ENCODE assay signal across 15 mouse cellular contexts in the genomic region with DNA sequence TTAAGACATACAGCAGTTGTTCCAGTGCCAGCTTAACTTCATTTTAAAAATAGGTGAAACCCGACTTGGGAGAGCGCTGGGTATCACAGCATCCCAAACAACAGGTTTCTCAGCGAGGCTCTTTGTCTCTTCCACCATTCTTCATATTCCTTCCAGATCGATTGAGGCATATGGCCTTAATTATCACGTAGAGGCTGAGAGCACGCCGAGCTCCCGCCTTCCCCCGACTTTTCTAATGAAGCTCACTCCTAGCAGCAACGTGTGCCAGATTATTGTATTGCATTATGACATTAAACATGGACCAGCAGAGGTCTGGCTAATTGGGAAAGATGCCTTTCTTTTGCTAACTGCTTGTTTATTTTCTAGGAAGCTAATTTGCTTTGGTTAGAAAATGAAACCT.
DNase-seq lines count a peak whose midpoint lies in the region; ATAC-seq lines count a peak whose summit lies in the region.
"Had no signal": no experiment of that assay in that cellular context is flagged by ENCODE, and none has a peak within 500 bp of the region (broad histone marks: within the 10 kb centered on the region; RNA-seq: fewer than 3 reads in every experiment).

No protein-coding gene starts in this region.

- H3K4me3 ChIP-seq in midbrain, embryonic 11.5 days (ENCODE audit: low read depth, low read length): no peak overlapping the region
- H3K4me3 ChIP-seq in midbrain, embryonic 10.5 days: no peak overlapping the region
- H3K4me3 ChIP-seq in forebrain, embryonic 15.5 days: no peak overlapping the region
- no peak overlapping the region for H3K4me3 ChIP-seq in limb, embryonic 12.5 days (replicated peaks)
- H3K4me3 ChIP-seq: heart, embryonic 13.5 days; left cerebral cortex, adult 2 months; lung, embryonic 15.5 days; myocyte had no signal

- H3K27ac ChIP-seq in midbrain, embryonic 11.5 days (ENCODE audit: low read depth, low read length): no peak overlapping the region
- H3K27ac ChIP-seq in midbrain, embryonic 10.5 days (replicated peaks): no peak overlapping the region
- no peak overlapping the region for H3K27ac ChIP-seq in forebrain, embryonic 15.5 days (replicated peaks)
- H3K27ac ChIP-seq in limb, embryonic 12.5 days: no peak overlapping the region
- H3K27ac ChIP-seq: heart, embryonic 13.5 days; left cerebral cortex, adult 2 months; lung, embryonic 15.5 days; stomach, postnatal 0 days had no signal

- no peak for DNase-seq in midbrain, embryonic 11.5 days (ENCODE audit: low spot score, missing footprints)
- no peak for DNase-seq in midbrain, embryonic 10.5 days (ENCODE audit: low spot score)
- no peak for DNase-seq in lung, adult 18-20 months
- no peak for DNase-seq in heart, adult 9 months (ENCODE audit: low spot score in 2 of 2)
- no peak for DNase-seq in spleen, postnatal 10 days (ENCODE audit: low spot score in 2 of 2)
- DNase-seq: cerebellum, postnatal 36 days; right cerebral cortex, postnatal 14 days had no signal

- no peaks in the 10 kb centered on the region for H3K9me3 ChIP-seq in midbrain, embryonic 11.5 days (ENCODE audit: control insufficient read depth, low read length)
- no peaks in the 10 kb centered on the region for H3K9me3 ChIP-seq in midbrain, embryonic 10.5 days (replicated peaks)
- no peaks in the 10 kb centered on the region for H3K9me3 ChIP-seq in forebrain, embryonic 15.5 days
- H3K9me3 ChIP-seq in limb, embryonic 12.5 days: no peaks in the 10 kb centered on the region
- H3K9me3 ChIP-seq: heart, embryonic 13.5 days; lung, embryonic 15.5 days had no signal

- no peak overlapping the region for H3K4me2 ChIP-seq in midbrain, embryonic 11.5 days
- H3K4me2 ChIP-seq in forebrain, embryonic 15.5 days (replicated peaks): peak overlapping the region; percentile 10; the same call in 1 of the 2 replicates
- H3K4me2 ChIP-seq in limb, embryonic 12.5 days: peak overlapping the region; percentile 34
- H3K4me2 ChIP-seq: heart, embryonic 13.5 days; lung, embryonic 15.5 days had no signal

- H3K36me3 ChIP-seq in midbrain, embryonic 11.5 days (ENCODE audit: control insufficient read depth, insufficient read depth, low read length): no peaks in the 10 kb centered on the region
- no peaks in the 10 kb centered on the region for H3K36me3 ChIP-seq in midbrain, embryonic 10.5 days
- H3K36me3 ChIP-seq in forebrain, embryonic 15.5 days: no peaks in the 10 kb centered on the region
- H3K36me3 ChIP-seq in limb, embryonic 12.5 days: no peaks in the 10 kb centered on the region
- H3K36me3 ChIP-seq: heart, embryonic 13.5 days; lung, embryonic 15.5 days had no signal

- 54% methylated on average over 10 of the region's 10 CpGs for WGBS in midbrain, embryonic 11.5 days
- WGBS in midbrain, embryonic 10.5 days: 61% methylated on average over 10 of the region's 10 CpGs
- 12% methylated on average over 10 of the region's 10 CpGs for WGBS in forebrain, embryonic 15.5 days
- WGBS in limb, embryonic 12.5 days: 20% methylated on average over 10 of the region's 10 CpGs

- no peaks in the 10 kb centered on the region for H3K27me3 ChIP-seq in midbrain, embryonic 11.5 days (ENCODE audit: control insufficient read depth, insufficient read depth, low read length)
- peaks cover 22% of the 10 kb centered on the region; the same call in 1 of the 2 replicates for H3K27me3 ChIP-seq in midbrain, embryonic 10.5 days (ENCODE audit: low read depth, poor library complexity, severe bottlenecking)
- no peaks in the 10 kb centered on the region for H3K27me3 ChIP-seq in forebrain, embryonic 15.5 days
- H3K27me3 ChIP-seq in limb, embryonic 12.5 days: no peaks in the 10 kb centered on the region
- H3K27me3 ChIP-seq: heart, embryonic 13.5 days; lung, embryonic 15.5 days had no signal

- H3K4me1 ChIP-seq in midbrain, embryonic 11.5 days (ENCODE audit: control insufficient read depth, insufficient read depth, low read length): 0 out of 2 replicates have a peak, but pooled peaks cover 2% of the 10 kb centered on the region
- H3K4me1 ChIP-seq in midbrain, embryonic 10.5 days: peaks cover 33% of the 10 kb centered on the region
- peaks cover 2% of the 10 kb centered on the region; the same call in 1 of the 2 replicates for H3K4me1 ChIP-seq in forebrain, embryonic 15.5 days
- H3K4me1 ChIP-seq in limb, embryonic 12.5 days (replicated peaks): peaks cover 6% of the 10 kb centered on the region
- H3K4me1 ChIP-seq: heart, embryonic 13.5 days; lung, embryonic 15.5 days had no signal

- no peak overlapping the region for H3K9ac ChIP-seq in midbrain, embryonic 11.5 days (ENCODE audit: low read length)
- no peak overlapping the region for H3K9ac ChIP-seq in forebrain, embryonic 15.5 days (replicated peaks)
- no peak overlapping the region for H3K9ac ChIP-seq in limb, embryonic 12.5 days (replicated peaks)
- H3K9ac ChIP-seq: heart, embryonic 13.5 days; lung, embryonic 15.5 days had no signal

- peak; percentile 46; the same call in 1 of the 2 replicates for ATAC-seq in midbrain, embryonic 11.5 days (ENCODE audit: low FRiP score)
- ATAC-seq in forebrain, embryonic 15.5 days (replicated peaks): peak; percentile 69
- ATAC-seq in limb, embryonic 12.5 days (ENCODE audit: insufficient number of reproducible peaks, insufficient read depth, low FRiP score, low TSS enrichment, low read depth): no peak
- ATAC-seq: intestine, embryonic 16.5 days had no signal
